ENCODE assay signal across 7 mouse cellular contexts in the genomic region with DNA sequence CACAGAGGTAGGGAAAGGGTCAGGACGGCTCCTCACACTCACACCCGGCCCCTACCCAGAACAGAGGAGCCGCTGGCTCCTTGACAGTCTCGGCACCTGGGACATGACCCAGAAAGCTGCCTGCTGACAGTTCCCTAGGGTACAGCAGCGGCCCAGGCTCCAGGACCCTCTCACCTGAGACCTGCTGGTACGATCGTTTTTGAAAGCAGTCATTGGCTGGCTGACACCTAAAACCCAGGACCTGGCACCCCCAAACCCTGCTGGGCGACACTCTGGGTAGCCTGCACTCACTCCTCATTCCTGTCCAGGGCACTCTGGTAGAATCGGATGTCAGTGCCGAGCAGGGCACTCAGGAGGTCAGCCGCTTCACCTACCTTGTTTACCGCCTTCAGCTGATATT. TPM values are rescaled to one million over a fixed set of nuclear protein-coding genes. Genes with fewer than 3 reads are reported as not detected.
A peak's percentile ranks its signal among the peaks of the same experiment; 100 is the strongest.
DNase-seq lines count a peak whose midpoint lies in the region; ATAC-seq and TF ChIP-seq lines count a peak whose summit lies in the region.

No protein-coding gene starts in this region.

- H3K27me3 ChIP-seq in lung, embryonic 16.5 days (ENCODE audit: control insufficient read depth, insufficient read depth, low read depth, low read length): no peaks in the 10 kb centered on the region
- peaks cover 13% of the 10 kb centered on the region for H3K27me3 ChIP-seq in forebrain, embryonic 16.5 days (replicated peaks; ENCODE audit: control insufficient read depth, insufficient read depth, low read length)
- peaks cover 6% of the 10 kb centered on the region; the same call in 1 of the 2 replicates for H3K27me3 ChIP-seq in limb, embryonic 14.5 days (ENCODE audit: control insufficient read depth, insufficient read depth, low read length)
- no peaks in the 10 kb centered on the region for H3K27me3 ChIP-seq in stomach, embryonic 15.5 days (replicated peaks)

- H3K36me3 ChIP-seq in lung, embryonic 16.5 days (ENCODE audit: control insufficient read depth, insufficient read depth, low read length): no peaks in the 10 kb centered on the region
- no peaks in the 10 kb centered on the region for H3K36me3 ChIP-seq in forebrain, embryonic 16.5 days (ENCODE audit: control insufficient read depth, insufficient read depth)
- H3K36me3 ChIP-seq in limb, embryonic 14.5 days (ENCODE audit: control insufficient read depth, insufficient read depth, low read length): peaks cover 8% of the 10 kb centered on the region; the same call in 1 of the 2 replicates
- H3K36me3 ChIP-seq in stomach, embryonic 15.5 days: no peaks in the 10 kb centered on the region

- no peak overlapping the region for H3K9ac ChIP-seq in lung, embryonic 16.5 days (ENCODE audit: low read length)
- H3K9ac ChIP-seq in forebrain, embryonic 16.5 days (replicated peaks; ENCODE audit: low read depth, low read length): no peak overlapping the region; the same call in 1 of the 2 replicates
- H3K9ac ChIP-seq in limb, embryonic 14.5 days (ENCODE audit: low read depth, low read length, severe bottlenecking): peak overlapping the region; percentile 31; the same call in 1 of the 2 replicates
- H3K9ac ChIP-seq in stomach, embryonic 15.5 days: no peak overlapping the region

- DNase-seq in lung, postnatal 36 days: no peak
- DNase-seq in limb, embryonic 14.5 days (ENCODE audit: low spot score): no peak
- DNase-seq in left cerebral cortex, postnatal 36 days (ENCODE audit: low spot score in 2 of 2): no peak
- DNase-seq in left cerebral cortex, postnatal 25 days (ENCODE audit: low spot score in 2 of 2): no peak

- H3K4me3 ChIP-seq in lung, embryonic 16.5 days (ENCODE audit: low read length): peak overlapping the region; percentile 35
- H3K4me3 ChIP-seq in forebrain, embryonic 16.5 days (replicated peaks; ENCODE audit: low read length): peak overlapping the region; percentile 21
- peak overlapping the region; percentile 29 for H3K4me3 ChIP-seq in limb, embryonic 14.5 days (replicated peaks; ENCODE audit: low read length)
- H3K4me3 ChIP-seq in stomach, embryonic 15.5 days (replicated peaks): peak overlapping the region; percentile 33

- peaks cover 34% of the 10 kb centered on the region for H3K4me1 ChIP-seq in lung, embryonic 16.5 days (replicated peaks; ENCODE audit: control insufficient read depth, insufficient read depth, low read length)
- peaks cover 23% of the 10 kb centered on the region for H3K4me1 ChIP-seq in forebrain, embryonic 16.5 days (replicated peaks; ENCODE audit: control insufficient read depth, insufficient read depth, low read length)
- H3K4me1 ChIP-seq in limb, embryonic 14.5 days (ENCODE audit: control insufficient read depth, insufficient read depth, low read length): peaks cover 20% of the 10 kb centered on the region
- H3K4me1 ChIP-seq in stomach, embryonic 15.5 days: peaks cover 38% of the 10 kb centered on the region

- no peak for TF ChIP-seq POLR2A in limb, embryonic 14.5 days (IDR thresholded peaks at IDR 0.05; ENCODE audit: borderline replicate concordance, extremely low read depth, insufficient read depth, insufficient read length)

- ATAC-seq in lung, embryonic 16.5 days (ENCODE audit: low read depth): no peak
- no peak for ATAC-seq in forebrain, embryonic 16.5 days
- ATAC-seq in limb, embryonic 14.5 days (ENCODE audit: low FRiP score, low read depth): no peak
- ATAC-seq in stomach, embryonic 15.5 days (ENCODE audit: insufficient read depth, low FRiP score, low read depth): no peak

- H3K4me2 ChIP-seq in lung, embryonic 16.5 days (ENCODE audit: low read depth, low read length): peak overlapping the region; percentile 48
- no peak overlapping the region; the same call in 1 of the 2 replicates for H3K4me2 ChIP-seq in forebrain, embryonic 16.5 days (ENCODE audit: low read length)
- peak overlapping the region; percentile 52 for H3K4me2 ChIP-seq in limb, embryonic 14.5 days (replicated peaks; ENCODE audit: low read depth, low read length, severe bottlenecking)
- peak overlapping the region; percentile 54 for H3K4me2 ChIP-seq in stomach, embryonic 15.5 days

- 38% methylated on average over 12 of the region's 12 CpGs for WGBS in lung, embryonic 16.5 days
- 23% methylated on average over 12 of the region's 12 CpGs for WGBS in forebrain, embryonic 16.5 days
- WGBS in limb, embryonic 14.5 days: 34% methylated on average over 12 of the region's 12 CpGs
- 43% methylated on average over 12 of the region's 12 CpGs for WGBS in stomach, embryonic 15.5 days

- no peak overlapping the region for H3K27ac ChIP-seq in lung, embryonic 16.5 days (ENCODE audit: low read length)
- no peak overlapping the region for H3K27ac ChIP-seq in forebrain, embryonic 16.5 days (ENCODE audit: low read length)
- H3K27ac ChIP-seq in limb, embryonic 14.5 days (replicated peaks; ENCODE audit: low read depth, low read length): 0 out of 2 replicates have a peak overlapping the region, but pooled peaks have one; percentile 26
- 0 out of 2 replicates have a peak overlapping the region, but pooled peaks have one; percentile 6 for H3K27ac ChIP-seq in stomach, embryonic 15.5 days

- intact Hi-C loops in left cerebral cortex, postnatal 36 days (cut with DNase I): loop anchor here (10.0 kb wide), 1 partner anchor 68 kb away; the partner anchor contains the start of gene Kifc3
- intact Hi-C loops in left cerebral cortex, postnatal 25 days (cut with DNase I): loop anchor here (10.0 kb wide), 1 partner anchor 68 kb away; the partner anchor contains the start of gene Kifc3

- H3K9me3 ChIP-seq in lung, embryonic 16.5 days (ENCODE audit: control insufficient read depth, low read length): no peaks in the 10 kb centered on the region
- H3K9me3 ChIP-seq in forebrain, embryonic 16.5 days (ENCODE audit: control insufficient read depth, low read length): no peaks in the 10 kb centered on the region
- H3K9me3 ChIP-seq in limb, embryonic 14.5 days (ENCODE audit: control insufficient read depth, low read length): no peaks in the 10 kb centered on the region
- H3K9me3 ChIP-seq in stomach, embryonic 15.5 days: no peaks in the 10 kb centered on the region

RNA-seq across cellular contexts. Expression of gene Katnb1, which starts 56.2 kb away (rescaled TPM):
- 22.5 and 23.6 TPM in 2 replicates for polyA plus RNA-seq in lung, embryonic 16.5 days (2015; fragmentation: Nextera tagmentation; extraction: Ambion mirVana)
- polyA plus RNA-seq in forebrain, embryonic 16.5 days (2015; fragmentation: Nextera tagmentation; extraction: Ambion mirVana): 47.3 and 49.9 TPM in 2 replicates
- polyA plus RNA-seq in limb, embryonic 14.5 days (2012; rRNA removed): 31.6 and 39.4 TPM in 2 replicates
- polyA plus RNA-seq in limb, embryonic 14.5 days (2014; fragmentation: Nextera tagmentation; extraction: Ambion mirVana): 21.4 and 21.6 TPM in 2 replicates
- polyA plus RNA-seq in stomach, embryonic 15.5 days (2015; fragmentation: Nextera tagmentation; extraction: Ambion mirVana): 15.1 and 19.7 TPM in 2 replicates
- total RNA-seq in left cerebral cortex, postnatal 36 days (2021): 10 to 100 TPM; 42.0 to 46.7 TPM
- total RNA-seq in left cerebral cortex, postnatal 25 days (2021): 10 to 100 TPM; 47.0 to 47.5 TPM

Comparison
In these comparisons a context has a peak if more than half of its experiments do, and no peak if none do; other contexts are left out.
1. H3K27ac ChIP-seq: peak in limb, embryonic 14.5 days (single experiment) and stomach, embryonic 15.5 days (single experiment); none in lung, embryonic 16.5 days (single experiment) and forebrain, embryonic 16.5 days (single experiment).
2. Peak in every context shown above with its lines, with median percentiles within 50 percentile points of each other: H3K4me3 ChIP-seq.